Mouse (Mus musculus): Measurements from ENCODE around the gene Tex9. TPM values are rescaled to one million over a fixed set of nuclear protein-coding genes. Genes with fewer than 3 reads are reported as not detected.

Tex9 gene
- total RNA-seq (2021), result 10 to 100 TPM; 11.2 to 13.1 TPM
- long read RNA-seq, partial matches to known transcripts, result 0 of 3 reads
- long read RNA-seq, other reads (novel, unspliced or antisense), result 2 of 3 reads

DNA sequence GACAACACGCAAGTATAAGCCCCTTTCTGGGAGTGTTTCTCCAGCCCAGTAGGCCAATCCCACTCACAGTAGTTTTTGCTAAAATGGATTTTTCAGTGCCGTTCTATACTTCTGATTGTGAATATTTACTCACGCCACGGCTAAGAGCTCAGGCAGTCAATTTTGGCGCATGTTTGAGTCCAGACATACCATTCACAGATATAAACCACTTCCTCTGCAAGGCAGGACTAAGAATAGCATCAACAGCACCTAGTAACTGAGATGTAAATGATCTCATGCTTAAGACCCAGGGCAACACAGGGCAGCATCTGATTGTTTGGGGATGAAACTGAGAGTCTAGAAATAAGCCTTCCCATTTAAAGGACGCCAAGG, at the start of gene Tex9:
Gene Tex9 (minus strand): TSS at position 19 of the 372 bp plus-strand sequence.
- no peak for DNase-seq (ENCODE audit: low spot score in 2 of 2)

DNA sequence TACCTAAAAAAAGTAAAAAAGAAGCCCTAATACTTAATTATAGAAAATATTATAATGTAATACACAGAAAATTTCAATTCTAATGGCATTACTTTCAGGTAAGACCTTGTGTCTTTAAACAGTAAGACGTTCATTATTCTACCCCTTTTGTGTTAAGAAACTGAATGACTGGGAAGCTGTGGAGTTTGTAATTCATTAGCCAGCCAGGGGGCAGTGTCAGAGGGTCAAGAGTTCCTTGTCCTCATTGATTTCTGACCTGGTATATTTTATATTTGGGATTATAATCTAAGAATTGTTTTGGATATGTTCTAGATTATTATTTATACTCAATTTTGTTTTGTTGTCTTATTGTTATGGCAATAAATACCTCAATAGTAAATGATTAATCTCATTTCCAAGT, 45.1 kb upstream of the Tex9 start:
- DNase-seq (ENCODE audit: low spot score in 2 of 2), result no peak

DNA sequence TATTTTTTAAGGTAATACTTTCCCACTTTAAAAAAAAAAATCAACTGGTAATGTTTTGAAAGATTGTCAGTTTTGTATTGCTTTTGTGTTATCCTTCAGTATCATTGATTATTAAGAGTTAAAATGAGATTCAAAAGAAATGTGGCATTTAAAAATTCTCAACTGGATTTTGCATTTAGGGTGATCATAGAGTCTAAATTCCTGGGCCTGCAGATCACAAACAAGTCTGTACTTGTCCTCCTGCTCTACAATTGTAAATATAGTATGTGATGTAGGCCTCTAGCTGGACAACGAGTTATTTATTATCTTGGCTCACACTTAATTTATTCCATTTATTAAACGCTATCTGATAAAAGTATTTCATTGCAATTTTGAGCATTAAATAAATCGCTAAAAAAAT, 43.4 kb upstream of the Tex9 start:
- no peak for DNase-seq (ENCODE audit: low spot score in 2 of 2)

DNA sequence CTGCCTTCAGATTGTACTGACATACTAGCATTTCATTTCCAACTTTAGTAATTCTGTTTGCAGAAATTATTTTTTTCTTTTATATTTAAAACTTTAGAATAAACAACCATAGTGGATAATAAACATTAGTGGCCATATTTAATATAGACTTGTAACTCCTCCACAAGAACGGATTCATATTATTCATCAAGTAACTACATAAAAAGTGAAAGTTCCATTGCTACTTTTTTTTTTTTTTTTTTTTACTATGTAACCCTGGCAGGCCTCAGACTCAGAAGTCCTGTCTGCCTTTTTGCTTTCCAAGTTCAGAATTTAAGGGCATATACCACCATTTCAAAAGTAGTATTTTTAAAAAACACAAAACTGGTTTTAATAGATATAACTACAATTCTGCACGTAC, 43.0 kb upstream of the Tex9 start:
- DNase-seq (ENCODE audit: low spot score in 2 of 2), result no peak

DNA sequence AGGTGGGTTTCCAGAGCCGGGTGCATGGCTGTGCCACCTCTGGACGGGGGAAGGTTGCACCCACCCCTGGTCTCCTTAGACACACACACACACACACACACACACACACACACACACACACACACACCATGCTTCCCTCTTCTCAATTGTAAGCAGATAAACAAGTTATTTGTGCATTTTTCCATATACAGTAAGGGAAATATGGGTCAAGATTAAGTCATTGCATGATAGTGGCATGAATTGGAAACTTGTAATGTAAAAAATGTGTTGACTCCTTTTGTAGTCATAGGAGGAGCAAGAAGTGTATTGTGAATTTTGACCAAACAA, 41.0 kb upstream of the Tex9 start:
- DNase-seq (ENCODE audit: low spot score in 2 of 2), result no peak

DNA sequence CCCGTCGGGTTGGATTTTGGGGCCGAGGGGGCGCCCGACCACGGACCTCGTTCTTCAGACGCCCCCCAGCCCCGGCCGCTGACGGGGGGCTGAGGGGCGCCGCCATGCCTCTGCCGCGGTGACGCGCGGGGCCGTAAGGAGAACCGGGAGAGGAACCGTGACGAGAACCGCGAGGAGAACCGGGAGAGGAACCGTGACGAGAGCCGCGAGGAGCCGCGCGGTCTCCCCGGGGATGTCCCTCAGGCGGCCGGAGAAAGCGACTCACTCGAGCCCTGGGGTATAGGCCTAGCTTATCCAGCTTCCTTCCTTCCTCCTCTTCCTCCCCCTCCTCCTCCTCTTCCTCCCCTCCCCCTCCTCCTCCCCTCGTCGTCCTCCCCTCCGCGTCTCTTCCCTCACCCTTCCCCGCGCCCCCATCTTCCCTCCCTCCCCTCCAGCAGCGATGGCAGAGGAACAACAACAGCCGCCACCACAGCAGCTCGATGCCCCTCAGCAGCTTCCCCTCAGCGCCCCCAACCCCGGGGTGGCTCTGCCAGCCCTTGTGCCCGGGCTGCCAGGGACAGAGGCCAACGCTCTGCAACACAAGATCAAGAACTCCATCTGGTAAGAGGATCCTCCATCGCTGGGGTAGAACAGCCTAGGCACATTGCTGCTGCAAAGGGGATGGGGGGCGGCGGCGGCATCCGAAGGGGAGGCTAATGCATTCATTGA, 40.5 kb upstream of the Tex9 start:
- peak; percentile 67 to 72 for DNase-seq (ENCODE audit: low spot score in 2 of 2)

DNA sequence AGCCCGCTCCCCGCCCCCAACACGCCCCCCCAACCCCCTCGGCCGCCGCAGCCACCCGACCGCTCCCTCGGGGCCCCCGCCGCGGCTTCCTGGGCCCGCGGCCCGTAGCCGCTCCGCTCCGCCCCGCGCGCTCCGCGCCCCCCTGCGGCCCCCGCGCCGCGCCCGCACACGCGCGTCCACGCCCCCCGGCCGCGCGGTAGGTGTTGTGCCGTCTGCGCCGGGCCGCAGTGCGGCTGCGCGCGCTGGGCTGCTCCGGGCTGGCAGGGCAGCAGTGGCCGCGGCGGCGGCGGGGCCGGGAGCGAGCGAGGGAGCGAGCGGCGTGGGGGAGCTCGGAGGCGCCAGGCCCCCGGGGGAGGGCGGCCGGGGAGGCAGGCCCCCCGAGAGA, 40.0 kb upstream of the Tex9 start, which contains the start of gene Rfx7:
Gene Rfx7 (plus strand): TSS at position 245 of the 385 bp plus-strand sequence.
- peak; percentile 78 to 83 for DNase-seq (ENCODE audit: low spot score in 2 of 2)

DNA sequence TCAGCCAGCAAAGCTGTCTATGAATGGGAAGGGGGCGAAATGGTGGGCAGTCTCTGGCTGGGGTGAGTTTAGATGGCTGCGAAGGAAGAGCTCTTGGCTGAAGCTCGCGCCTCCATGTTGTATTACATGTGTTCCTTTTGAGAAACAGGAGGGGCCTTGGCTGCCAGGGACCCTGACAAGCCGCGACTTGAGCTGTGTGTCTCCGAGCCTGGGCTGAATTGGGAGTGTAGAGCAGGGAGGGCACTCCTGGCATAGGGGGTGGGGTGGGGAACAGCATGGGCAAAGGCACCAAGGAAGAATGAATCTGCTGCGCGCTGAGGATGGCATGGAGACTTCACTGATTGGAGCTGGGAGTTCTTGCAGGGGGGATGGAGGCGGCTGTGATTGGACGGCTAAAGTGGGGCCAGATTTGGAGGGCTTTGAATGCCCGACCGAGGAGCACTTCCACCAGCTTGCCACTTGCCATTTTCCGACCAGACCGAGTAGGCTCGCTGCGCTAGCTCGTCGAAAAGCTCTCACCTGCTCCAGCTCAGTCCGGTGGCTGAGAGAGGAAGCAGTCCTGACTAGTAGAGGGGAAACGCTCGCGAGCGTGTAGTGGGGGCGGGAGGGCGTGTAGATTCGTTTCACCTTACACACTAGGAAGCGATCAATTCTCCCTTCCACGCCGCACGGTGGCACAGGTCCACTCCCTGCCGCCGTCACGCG, 39.4 kb upstream of the Tex9 start:
- DNase-seq (ENCODE audit: low spot score in 2 of 2), result peak; percentile 78 to 85

DNA sequence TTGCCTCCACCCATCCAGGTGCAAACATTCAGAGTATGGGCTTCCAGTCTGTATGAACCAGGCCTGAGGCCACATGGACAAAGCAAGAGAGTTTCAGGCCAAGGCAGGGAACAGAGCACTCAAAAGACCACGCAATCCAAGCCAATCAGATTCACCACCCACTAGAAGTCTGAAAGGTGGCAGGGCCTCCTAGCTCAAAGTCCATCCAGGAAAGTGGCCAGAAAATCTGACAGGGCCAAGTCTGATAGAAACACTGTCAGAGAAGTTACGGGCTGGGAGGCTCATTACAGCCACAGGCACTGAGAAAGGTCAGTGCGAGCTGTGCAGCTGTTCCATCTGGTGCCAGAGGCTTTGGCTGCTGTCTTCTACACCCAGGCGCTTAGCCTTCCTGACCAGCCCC, 38.8 kb upstream of the Tex9 start:
- peak in 1 of 2 experiments; percentile 27 for DNase-seq (ENCODE audit: low spot score in 2 of 2)

DNA sequence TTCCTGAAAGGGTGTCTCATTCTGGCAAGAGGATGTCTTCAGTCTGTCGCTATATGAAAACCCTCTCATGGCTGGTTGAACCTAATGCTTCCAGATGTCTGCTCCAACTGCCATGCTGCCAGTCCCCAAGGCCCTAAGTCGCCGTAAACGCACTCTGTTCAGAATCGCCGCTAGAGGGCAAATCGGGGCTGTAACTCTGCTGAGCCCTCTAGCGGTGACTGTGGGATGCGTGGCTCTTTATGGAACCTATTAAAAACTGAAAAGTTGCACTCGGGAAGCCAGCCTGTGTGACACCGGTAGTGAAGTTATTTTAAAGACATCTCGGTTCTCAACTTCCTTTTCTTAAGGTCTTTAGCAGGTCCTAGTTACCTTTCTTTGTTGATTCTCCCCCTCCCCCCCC, 38.2 kb upstream of the Tex9 start:
- DNase-seq (ENCODE audit: low spot score in 2 of 2), result peak; percentile 85 to 88

DNA sequence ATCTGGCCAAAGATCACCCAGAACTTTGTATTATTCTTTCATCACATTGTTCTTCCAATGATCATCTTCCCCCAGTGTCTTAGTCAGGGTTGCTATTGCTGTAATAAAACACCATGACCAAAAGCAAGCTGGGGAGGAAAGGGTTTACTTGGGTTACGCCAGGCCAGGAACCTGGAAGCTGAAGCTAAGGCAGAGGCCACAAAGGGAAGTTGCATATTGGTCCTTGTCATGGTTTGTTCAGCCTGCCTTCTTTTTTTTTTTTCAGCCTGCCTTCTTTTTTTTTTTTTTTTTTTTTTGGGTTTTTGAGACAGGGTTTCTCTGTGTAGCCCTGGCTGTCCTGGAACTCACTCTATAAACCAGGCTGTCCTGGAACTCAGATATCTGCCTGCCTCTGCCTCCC, 34.1 kb upstream of the Tex9 start:
- DNase-seq (ENCODE audit: low spot score in 2 of 2), result no peak

DNA sequence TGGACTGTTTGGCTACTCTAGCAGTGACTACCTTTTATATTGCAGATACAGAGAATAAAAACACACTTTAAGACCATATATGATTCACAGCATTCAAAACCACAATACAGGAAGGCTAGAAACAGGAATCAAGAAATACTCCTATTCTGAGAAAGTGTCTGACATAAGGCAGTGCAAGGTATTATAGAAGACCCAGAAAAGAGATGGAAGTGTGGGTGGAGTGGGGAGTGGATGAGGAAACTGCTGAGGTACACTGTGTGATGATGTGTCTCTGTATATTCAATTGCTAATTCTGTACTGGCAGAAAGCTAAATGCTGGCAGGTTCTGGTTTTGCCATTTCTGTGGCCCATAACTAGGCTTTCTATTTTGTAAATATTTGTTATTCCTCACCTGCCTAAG, 28.8 kb upstream of the Tex9 start:
- no peak for DNase-seq (ENCODE audit: low spot score in 2 of 2)

DNA sequence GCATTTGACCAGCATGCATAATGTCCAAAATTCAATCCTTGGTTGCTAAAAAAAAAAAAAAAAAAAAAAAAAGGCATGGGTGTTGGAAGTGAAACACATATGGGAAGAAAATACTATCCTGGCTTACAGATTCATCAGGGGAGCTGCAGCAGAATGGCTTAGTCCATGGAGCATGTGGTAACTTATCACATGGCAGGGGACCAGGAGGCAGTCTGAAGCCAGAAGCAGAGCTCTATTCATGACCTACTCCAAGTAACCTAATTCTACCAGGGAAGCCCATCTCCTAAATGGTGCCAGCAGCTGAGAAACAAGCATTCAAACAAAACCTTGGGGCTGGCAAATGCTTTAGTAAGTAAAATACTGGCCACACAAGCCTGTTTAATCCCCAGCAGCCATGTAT, 27.2 kb upstream of the Tex9 start:
- DNase-seq (ENCODE audit: low spot score in 2 of 2), result no peak

DNA sequence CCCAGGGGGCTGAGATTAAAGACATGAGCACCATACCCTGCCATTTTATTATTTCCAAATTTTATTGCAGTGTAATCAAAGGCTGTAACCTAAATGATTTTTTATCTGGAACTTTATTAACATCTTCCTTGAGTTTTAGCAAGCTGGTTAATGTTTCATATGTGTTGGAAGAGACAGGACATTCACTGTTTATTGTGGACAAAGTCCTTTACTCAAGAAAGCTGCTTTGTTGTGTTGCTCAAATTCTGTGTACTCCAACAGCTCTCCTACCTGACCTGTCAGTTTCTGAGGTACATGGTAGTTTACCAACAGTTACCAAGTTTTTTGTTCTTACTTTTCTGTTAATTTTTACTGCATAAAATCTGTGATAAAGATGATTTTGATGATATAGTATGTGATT, 23.4 kb upstream of the Tex9 start:
- no peak for DNase-seq (ENCODE audit: low spot score in 2 of 2)

DNA sequence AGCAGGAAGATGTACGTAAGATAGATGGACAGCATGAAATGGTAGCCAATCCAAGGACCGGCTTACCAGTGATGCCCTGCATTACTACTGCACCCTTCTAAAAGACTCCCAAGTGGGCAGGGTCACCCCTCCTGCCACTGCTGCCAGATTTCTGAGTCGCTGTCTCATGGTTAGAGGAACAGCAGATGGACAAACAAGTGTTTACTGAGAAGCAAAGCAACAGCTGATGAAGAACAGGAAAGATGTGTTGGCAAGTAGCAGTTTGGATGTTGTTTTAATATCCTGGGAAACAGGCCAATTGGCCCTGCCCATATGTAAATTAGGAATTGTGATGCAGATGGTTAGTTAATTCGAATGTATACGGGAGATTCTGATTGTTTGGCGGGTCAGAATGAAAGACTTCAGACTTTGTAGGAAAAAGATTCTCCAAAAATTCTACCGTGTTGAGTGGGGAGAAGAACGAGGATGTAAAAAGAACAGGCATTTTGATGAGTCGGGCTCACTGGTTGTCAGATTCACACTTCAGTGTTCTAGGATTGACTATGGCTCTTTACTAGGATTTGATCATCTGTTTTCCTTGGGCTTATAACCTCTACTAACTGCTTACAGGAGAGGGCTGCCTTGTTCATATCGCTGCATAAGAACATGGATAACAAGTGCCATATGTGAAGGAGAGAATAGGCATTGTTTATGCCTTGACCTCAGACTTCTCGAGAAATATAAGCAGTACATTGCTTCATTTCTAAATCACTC, 20.4 kb upstream of the Tex9 start:
- DNase-seq (ENCODE audit: low spot score in 2 of 2), result no peak

DNA sequence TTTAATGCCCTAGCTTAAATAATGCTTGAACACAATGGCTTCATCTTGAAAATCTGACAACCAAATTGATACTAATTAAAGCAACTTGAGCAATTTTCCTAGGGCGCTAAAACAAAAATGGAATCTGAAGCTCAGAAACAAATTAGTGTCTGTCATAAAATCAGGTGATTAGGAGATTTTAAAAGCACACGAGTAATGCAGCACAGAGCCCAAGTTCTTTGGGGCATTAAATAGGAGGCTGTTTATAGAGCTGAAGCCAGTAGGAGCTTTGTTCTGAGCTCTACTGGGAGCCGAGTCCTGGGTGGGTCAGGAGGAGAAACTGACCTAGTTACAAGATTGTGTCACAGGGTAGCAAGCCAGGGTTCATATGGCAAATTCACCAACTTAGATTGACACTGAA, 5.2 kb upstream of the Tex9 start:
- no peak for DNase-seq (ENCODE audit: low spot score in 2 of 2)

DNA sequence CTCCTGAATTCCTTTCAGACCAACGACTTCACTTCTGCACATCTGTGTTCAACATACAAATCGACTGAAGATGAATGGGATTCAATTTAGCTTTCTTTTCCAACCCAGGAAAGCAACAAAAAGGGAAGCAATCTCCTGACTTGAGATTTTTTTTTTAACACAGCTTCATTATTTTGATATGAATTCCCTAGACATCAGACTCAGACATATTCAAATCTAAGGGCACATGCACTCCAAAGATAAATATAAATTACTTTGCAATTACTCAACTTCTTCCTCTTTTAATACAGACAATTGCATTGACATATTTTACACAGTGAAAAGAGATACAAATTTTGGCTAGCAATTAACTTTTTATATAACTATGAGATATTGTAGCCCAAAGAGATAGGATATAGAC, 4.7 kb upstream of the Tex9 start:
- DNase-seq (ENCODE audit: low spot score in 2 of 2), result no peak

DNA sequence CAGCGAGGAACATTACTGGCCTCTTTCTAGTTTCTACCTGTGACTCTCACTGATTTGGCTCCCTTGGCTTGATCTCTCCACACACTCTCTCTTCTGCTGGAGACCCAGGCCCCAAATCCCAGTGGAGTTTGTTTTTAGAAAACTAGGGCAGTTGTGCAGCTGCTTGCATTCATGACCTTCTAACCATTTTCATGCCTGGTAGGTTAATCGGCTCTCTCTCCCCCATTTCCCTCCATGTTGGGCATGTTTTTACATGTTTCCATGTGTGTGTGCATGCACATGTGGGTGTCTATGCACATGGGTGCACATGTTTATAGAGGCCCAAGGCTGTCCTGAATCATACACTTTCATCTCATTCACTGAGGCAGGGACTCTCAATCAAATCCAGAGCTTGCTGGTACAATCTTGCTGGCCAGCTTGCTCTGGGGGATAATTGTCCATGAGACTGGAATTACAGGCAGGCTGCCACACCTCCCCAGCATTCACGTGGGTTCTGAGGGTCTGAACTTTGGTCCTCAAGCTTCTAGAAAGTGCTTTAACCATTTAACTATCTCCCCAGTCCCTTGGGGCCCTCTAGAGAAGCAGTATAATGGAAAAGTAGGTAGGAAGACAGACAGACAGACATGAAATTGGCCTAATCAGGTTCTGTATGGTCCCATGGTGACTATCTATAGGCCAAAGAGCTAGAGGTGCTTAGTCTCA, 2.1 kb upstream of the Tex9 start:
- DNase-seq (ENCODE audit: low spot score in 2 of 2), result no peak

DNA sequence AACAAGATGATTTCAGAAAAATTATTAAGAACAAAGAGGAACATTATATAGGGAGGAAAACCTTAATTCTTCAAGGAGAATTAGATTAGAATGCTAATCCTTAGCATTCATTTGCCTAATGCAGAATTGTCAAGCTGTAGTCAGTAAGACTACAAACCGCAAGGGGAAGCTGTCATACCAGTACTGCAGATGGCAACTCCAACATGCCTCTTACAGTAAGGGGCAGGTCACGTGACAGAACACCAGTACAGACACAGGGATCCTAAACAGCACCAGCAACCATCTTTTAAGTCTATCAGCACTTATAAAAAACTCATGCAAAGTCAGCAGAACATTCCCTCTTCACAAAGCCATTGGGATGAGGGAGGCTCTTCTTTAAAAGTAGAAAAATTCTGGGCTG, 1.5 kb upstream of the Tex9 start:
- no peak for DNase-seq (ENCODE audit: low spot score in 2 of 2)

DNA sequence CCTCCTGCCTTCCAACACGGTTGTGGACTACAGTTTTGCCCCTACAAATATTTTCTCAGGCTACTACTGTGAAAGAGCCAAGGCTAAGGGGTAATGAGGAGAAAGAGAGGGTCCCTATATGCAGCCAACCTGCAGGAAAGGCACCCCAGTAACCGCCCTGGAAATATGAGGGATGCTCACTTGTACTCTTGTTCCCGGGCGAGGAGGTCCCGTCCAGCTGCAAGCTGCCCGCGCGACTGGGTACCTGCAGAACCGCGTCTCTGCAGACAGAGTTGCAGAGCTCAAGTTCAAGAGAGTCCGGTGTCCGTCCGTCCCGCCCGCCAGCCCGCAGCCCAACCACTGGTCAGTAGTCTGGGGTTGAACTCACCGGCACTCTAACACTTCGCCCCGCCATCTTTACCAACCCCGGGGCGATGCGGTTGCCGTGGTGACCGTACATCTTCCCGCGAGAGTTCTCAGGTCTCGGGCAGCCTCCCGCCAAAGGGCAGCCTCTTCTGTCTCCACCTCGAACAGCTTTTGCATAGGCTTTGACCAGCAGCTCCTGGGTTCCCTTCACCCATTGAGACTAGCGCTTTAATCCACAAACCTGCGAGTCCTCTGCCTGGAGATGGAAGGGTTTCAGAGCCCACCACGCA, 336 bp downstream of the Tex9 start:
- peak; percentile 86 to 88 for DNase-seq (ENCODE audit: low spot score in 2 of 2)

DNA sequence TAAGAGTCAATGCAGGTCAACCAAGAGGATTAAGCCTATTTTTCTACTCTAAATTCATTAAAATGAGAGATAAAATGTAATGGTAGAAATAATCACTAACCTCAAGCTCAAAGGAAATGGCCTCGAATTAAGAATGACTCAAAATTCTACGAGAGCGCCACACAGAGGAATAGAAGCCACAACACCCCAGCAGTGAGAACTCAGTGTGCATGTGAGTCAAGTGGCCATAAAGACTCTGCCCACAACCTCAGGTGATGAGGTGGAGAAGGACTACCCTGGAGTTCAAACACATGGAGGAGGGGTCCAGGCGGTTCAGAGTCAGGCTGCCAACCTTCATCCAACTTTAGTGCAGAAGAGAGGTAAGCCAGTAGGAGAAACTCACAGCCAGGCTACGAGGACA, 2.9 kb downstream of the Tex9 start:
- no peak for DNase-seq (ENCODE audit: low spot score in 2 of 2)

All from layer of hippocampus, postnatal 10 days (tissue).